Mouse (Mus musculus): ENCODE data around the gene Rnh1.

DNA sequence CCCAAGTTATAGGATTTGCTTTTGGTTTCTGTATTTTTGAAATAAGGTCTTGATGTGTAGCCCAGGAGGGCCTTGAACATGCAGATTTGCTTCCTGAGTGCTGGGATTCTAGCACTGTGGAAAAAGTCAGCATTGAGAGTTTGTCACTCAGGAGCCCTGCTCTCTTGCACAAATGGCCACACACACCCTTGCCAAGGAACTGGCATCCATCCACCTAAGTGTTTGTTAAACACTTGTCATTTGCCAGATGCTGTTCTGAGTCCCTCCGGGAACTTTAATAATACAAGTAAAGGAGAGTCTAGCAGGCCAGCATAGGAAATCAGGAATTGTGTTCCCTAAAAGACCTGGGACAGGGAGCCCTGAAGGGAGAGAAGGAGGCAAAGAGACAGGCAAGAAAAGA, 3.4 kb downstream of the Rnh1 start:
- TF ChIP-seq CTCF (IDR thresholded peaks at IDR 0.05; ENCODE audit: low read depth): no peak
- no peak for TF ChIP-seq EP300 (IDR thresholded peaks at IDR 0.05; ENCODE audit: low read depth)
